Mouse (Mus musculus) midbrain, embryonic 13.5 days (tissue): ENCODE results near the gene Triobp. TPM values are rescaled to one million over a fixed set of nuclear protein-coding genes. Genes with fewer than 3 reads are reported as not detected.

Experiments
- ATAC-seq: fragments of 200-750 bp; cut with Nextera tagmentation; 2 replicates; pipeline ENCODE4 v1.8.0; 2017; ENCODE audit warnings: mild to moderate bottlenecking, moderate TSS enrichment, moderate library complexity
- H3K27ac ChIP-seq: fragments of 300-500 bp; sonication (generic); 2 replicates; pipeline ENCODE4 v1.5.1; 2015; ENCODE audit warnings: inconsistent platforms, mild to moderate bottlenecking, moderate library complexity
- H3K27me3 ChIP-seq: fragments of 300-500 bp; sonication (generic); 2 replicates; pipeline ENCODE4 v1.6.1; 2015; ENCODE audit warnings: mild to moderate bottlenecking, inconsistent platforms
- H3K36me3 ChIP-seq: fragments of 300-500 bp; sonication (generic); 2 replicates; pipeline ENCODE4 v1.6.1; 2015; ENCODE audit warnings: mild to moderate bottlenecking, inconsistent platforms
- H3K4me1 ChIP-seq: fragments of 300-500 bp; sonication (generic); replicated peaks from 2 replicates; pipeline ENCODE4 v1.6.1; 2015; ENCODE audit warnings: inconsistent platforms
- H3K4me2 ChIP-seq: fragments of 300-500 bp; sonication (generic); replicated peaks from 2 replicates; pipeline ENCODE4 v1.6.1; 2015; ENCODE audit warnings: moderate library complexity, mild to moderate bottlenecking, inconsistent platforms
- H3K4me3 ChIP-seq: fragments of 300-500 bp; sonication (generic); replicated peaks from 2 replicates; pipeline ENCODE4 v1.5.1; 2015; ENCODE audit warnings: mild to moderate bottlenecking, inconsistent platforms
- H3K9ac ChIP-seq: fragments of 300-500 bp; sonication (generic); replicated peaks from 2 replicates; pipeline ENCODE4 v1.6.1; 2015; ENCODE audit warnings: mild to moderate bottlenecking, inconsistent platforms
- H3K9me3 ChIP-seq: fragments of 300-500 bp; sonication (generic); 2 replicates; pipeline ENCODE4 v1.6.1; 2016; ENCODE audit warnings: mild to moderate bottlenecking, inconsistent platforms
- WGBS: fragments of 180-500 bp; shearing (Covaris S2); methylation state at CpG from one replicate; pipeline ENCODE4 v1.1.7; 2015; 5-methylcytosine and 5-hydroxymethylcytosine counted together
- polyA plus RNA-seq: library from polyadenylated mRNA; unstranded; fragments of >200 nt; fragmentation: Nextera tagmentation; extraction: Ambion mirVana; gene quantifications from 2 replicates; pipeline ENCODE4 v1.2.1, GENCODE M21; 2015

Gene Triobp
- polyA plus RNA-seq, 1 experiment from 2014 or later = 42.6 TPM

GRCm38 (mm10) chr15:78914091-78914822 lies 33.3 kb upstream of the Triobp start:
- Histone ChIP-seq H3K9ac (peak overlapping the region; percentile 87), H3K4me1 (peaks cover 38% of the 10 kb centered on the region), H3K4me3 (peak overlapping the region; percentile 65), H3K9me3 (no peaks in the 10 kb centered on the region), H3K27ac (peak overlapping the region; percentile 97), H3K27me3 (no peaks in the 10 kb centered on the region), H3K4me2 (peak overlapping the region; percentile 89), H3K36me3 (peaks cover 13% of the 10 kb centered on the region)
- WGBS = under 1% methylated on average over 76 of the region's 87 CpGs
- peak; percentile 74 for ATAC-seq

- WGBS = 45% methylated on average over 8 of the region's 8 CpGs
- peak overlapping the region; percentile 87 for H3K9ac ChIP-seq
- peaks cover 21% of the 10 kb centered on the region for H3K36me3 ChIP-seq
- peak overlapping the region; percentile 65 for H3K4me3 ChIP-seq
- H3K27me3 ChIP-seq = no peaks in the 10 kb centered on the region
- 0 out of 2 replicates have a peak overlapping the region, but pooled peaks have one; percentile 97 for H3K27ac ChIP-seq
- H3K9me3 ChIP-seq = no peaks in the 10 kb centered on the region
- H3K4me1 ChIP-seq = peaks cover 38% of the 10 kb centered on the region
- ATAC-seq = no peak
- H3K4me2 ChIP-seq = peak overlapping the region; percentile 89
These were observed 32.5 kb upstream of the Triobp start for GRCm38 (mm10) chr15:78914823-78915659.

DNA sequence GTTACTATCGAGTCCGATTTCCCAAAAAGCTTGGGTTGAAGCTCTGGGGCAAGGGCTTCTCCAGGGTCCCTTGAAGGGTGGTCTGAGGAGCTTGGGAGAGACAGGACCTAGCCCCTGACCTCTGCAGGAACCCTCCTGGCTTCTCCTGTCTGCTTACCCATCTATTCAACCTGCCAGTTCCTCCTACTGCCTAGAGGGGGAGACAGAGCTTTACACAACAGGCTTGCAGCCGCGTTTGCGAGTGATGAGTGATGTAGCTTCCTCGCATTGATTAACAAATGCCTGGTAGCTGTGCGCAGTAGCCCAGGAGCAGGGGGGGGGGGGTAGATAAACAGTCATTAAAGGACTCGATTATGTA lies 31.9 kb upstream of the Triobp start:
- peaks cover 22% of the 10 kb centered on the region for H3K36me3 ChIP-seq
- H3K4me3 ChIP-seq = peak overlapping the region; percentile 65
- H3K27ac ChIP-seq = peak overlapping the region; percentile 66; the same call in 1 of the 2 replicates
- peaks cover 38% of the 10 kb centered on the region for H3K4me1 ChIP-seq
- H3K27me3 ChIP-seq = no peaks in the 10 kb centered on the region
- WGBS = 3% methylated on average over 8 of the region's 8 CpGs
- peak overlapping the region; percentile 89 for H3K4me2 ChIP-seq
- ATAC-seq = peak; percentile 12; the same call in 1 of the 2 replicates
- H3K9me3 ChIP-seq = no peaks in the 10 kb centered on the region
- peak overlapping the region; percentile 87 for H3K9ac ChIP-seq

DNA sequence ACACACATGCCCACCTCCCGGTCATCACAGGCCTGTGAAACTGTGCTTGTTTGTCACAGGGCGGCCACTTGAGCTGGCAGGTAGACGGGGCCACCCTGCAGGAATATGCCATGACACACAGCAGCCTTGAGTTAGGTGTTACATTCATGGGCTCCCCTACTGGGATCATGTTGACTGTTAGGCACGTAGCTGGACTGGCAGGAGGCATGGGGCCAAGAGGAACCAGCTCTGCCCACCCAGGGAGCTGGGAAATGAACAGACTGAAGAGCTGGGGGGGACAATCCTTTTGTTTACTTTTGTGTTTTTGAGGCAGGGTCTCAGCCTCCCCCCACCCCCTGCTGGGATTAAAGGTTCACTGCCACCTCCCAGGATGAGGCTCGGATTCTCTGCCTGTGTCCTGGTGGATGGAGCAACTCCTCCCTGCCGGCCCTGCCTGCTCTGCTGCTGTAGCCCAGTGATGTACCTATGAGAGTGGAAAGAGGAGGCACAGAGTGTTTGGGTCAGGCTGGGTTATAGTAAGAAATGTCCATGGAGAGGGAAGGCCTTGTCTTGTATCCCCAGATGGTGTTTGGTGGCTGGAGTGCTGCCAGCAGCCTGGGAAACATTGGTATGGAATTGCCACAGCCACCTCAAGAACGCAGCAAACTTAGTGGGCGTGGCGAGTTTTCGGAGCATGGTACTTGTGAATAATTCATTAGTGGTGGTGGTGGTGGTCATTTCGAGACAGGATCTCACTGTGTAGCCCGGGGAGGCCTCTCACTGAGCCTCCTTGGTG lies 31.3 kb upstream of the Triobp start:
- Histone ChIP-seq H3K27me3 (no peaks in the 10 kb centered on the region), H3K36me3 (peaks cover 22% of the 10 kb centered on the region), H3K27ac (peak overlapping the region; percentile 66), H3K4me3 (peak overlapping the region; percentile 65), H3K4me2 (peak overlapping the region; percentile 89), H3K4me1 (peaks cover 38% of the 10 kb centered on the region), H3K9ac (peak overlapping the region; percentile 63), H3K9me3 (no peaks in the 10 kb centered on the region)
- WGBS = 37% methylated on average over 12 of the region's 12 CpGs
- ATAC-seq = peak; percentile 10; the same call in 1 of the 2 replicates

DNA sequence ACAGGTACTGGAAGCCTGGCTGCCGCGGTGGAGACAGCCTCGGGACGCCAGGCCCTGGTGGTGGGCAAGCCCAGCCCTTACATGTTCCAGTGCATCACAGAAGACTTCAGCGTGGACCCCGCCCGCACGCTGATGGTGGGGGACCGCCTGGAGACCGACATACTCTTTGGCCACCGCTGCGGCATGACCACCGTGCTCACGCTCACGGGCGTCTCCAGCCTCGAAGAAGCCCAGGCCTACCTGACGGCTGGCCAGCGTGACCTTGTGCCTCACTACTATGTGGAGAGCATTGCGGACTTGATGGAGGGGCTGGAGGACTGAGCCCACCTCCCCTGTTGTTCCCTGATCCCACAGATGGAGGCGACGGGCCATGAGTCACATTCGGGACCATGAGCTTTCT lies 29.4 kb upstream of the Triobp start:
- ATAC-seq = no peak
- Histone ChIP-seq H3K4me2 (no peak overlapping the region), H3K36me3 (peaks cover 22% of the 10 kb centered on the region), H3K9me3 (no peaks in the 10 kb centered on the region), H3K9ac (no peak overlapping the region), H3K27me3 (no peaks in the 10 kb centered on the region), H3K27ac (no peak overlapping the region), H3K4me1 (peaks cover 32% of the 10 kb centered on the region), H3K4me3 (no peak overlapping the region)
- WGBS = 95% methylated on average over 23 of the region's 23 CpGs

GRCm38 (mm10) chr15:78919914-78920313 lies 27.6 kb upstream of the Triobp start:
- Histone ChIP-seq H3K4me2 (no peak overlapping the region), H3K4me1 (peaks cover 23% of the 10 kb centered on the region), H3K27ac (no peak overlapping the region), H3K36me3 (peaks cover 22% of the 10 kb centered on the region), H3K4me3 (no peak overlapping the region), H3K9ac (no peak overlapping the region), H3K9me3 (no peaks in the 10 kb centered on the region), H3K27me3 (no peaks in the 10 kb centered on the region; the same call in 1 of the 2 replicates)
- 82% methylated on average over 12 of the region's 12 CpGs for WGBS
- no peak for ATAC-seq

DNA sequence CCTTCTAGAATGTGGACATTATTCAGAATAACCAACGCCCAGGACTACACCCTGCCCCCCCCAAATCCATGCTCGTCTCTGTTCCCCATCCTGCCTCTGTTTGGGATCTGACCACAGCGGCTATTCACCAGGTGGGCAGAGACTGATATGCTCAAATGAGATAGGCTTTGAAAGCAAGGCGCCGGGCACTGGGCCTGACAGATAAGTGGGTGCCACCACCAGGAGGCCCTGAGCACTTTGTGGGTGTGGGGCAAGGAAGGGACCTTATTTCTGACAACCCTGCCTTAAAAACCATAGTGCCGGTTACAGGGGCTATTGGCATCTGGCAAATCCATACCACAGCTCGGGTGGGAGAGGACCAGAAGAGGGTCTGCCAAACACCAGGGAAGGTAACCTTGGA lies 24.8 kb upstream of the Triobp start:
- Histone ChIP-seq H3K9ac (no peak overlapping the region), H3K4me3 (no peak overlapping the region), H3K4me2 (no peak overlapping the region), H3K4me1 (peaks cover 24% of the 10 kb centered on the region), H3K36me3 (peaks cover 19% of the 10 kb centered on the region), H3K27me3 (peaks cover 14% of the 10 kb centered on the region), H3K9me3 (no peaks in the 10 kb centered on the region), H3K27ac (no peak overlapping the region)
- WGBS = 88% methylated on average over 7 of the region's 7 CpGs
- ATAC-seq = no peak

GRCm38 (mm10) chr15:78923585-78923984 lies 23.9 kb upstream of the Triobp start:
- no peak for ATAC-seq
- H3K4me3 ChIP-seq = no peak overlapping the region
- H3K27me3 ChIP-seq = peaks cover 17% of the 10 kb centered on the region
- H3K4me2 ChIP-seq = no peak overlapping the region
- H3K4me1 ChIP-seq = peaks cover 32% of the 10 kb centered on the region
- H3K36me3 ChIP-seq = peaks cover 13% of the 10 kb centered on the region
- WGBS = 80% methylated on average over 6 of the region's 6 CpGs
- H3K27ac ChIP-seq = no peak overlapping the region
- H3K9ac ChIP-seq = no peak overlapping the region; the same call in 1 of the 2 replicates
- no peaks in the 10 kb centered on the region for H3K9me3 ChIP-seq

- Histone ChIP-seq H3K36me3 (no peaks in the 10 kb centered on the region), H3K9me3 (no peaks in the 10 kb centered on the region), H3K4me2 (no peak overlapping the region), H3K4me1 (peaks cover 32% of the 10 kb centered on the region), H3K9ac (no peak overlapping the region), H3K4me3 (no peak overlapping the region), H3K27ac (no peak overlapping the region), H3K27me3 (peaks cover 17% of the 10 kb centered on the region)
- no peak for ATAC-seq
- WGBS = 40% methylated on average over 8 of the region's 8 CpGs
These were observed 22.4 kb upstream of the Triobp start for GRCm38 (mm10) chr15:78925129-78925528.

DNA sequence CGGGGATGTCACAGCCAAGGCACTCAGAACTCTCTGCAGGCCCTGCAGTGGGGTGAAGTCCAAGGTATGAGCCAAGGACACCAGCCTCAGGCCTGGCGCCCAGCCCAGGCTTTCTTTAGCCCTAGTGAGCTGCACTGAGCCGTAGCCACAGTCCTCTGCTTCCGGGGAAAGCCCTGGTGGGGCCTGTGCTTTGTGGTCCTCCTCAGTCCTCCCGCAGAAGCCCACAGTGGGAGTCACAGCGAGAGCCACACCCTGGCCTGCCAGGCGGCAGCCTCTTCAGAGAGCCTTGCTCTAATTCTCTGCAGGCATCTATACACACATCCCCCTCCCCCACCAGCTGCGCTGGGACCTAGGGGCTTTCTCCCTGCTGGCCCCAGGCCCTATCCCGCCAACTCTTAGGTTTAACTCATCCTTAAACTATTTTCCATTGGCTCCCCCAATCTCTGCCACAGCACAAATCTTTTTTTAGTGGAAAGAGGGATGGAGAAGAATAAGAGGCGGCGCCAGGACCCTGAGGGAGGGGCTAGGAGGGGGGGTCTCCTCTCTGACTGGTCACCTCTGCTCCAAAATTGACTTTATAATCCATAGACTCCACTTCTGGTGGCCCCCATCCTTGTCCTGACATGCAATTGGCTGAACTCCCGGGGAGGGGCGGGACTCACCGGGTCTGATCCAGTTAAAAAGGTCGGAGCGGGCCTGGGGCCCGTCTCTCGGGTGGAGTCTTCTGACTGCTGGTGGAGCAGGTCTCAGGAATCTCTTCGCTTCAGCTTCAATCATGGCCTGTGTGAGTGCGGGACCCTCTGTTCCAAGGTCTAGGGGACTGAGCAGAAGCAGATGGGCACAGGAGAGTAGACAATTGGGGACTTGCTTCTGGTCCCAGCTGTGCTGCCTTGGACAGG lies 21.3 kb upstream of the Triobp start, which contains the start of gene Lgals1:
Lgals1 (plus strand) TSS at position 705 of the 899 bp plus-strand sequence.
- Histone ChIP-seq H3K27ac (peak within 1 kb of the TSS; percentile 17; the same call in 1 of the 2 replicates), H3K4me3 (peak within 1 kb of the TSS; percentile 27; the same call in 1 of the 2 replicates), H3K4me1 (peaks cover 32% of the 10 kb centered on the region), H3K4me2 (peak within 1 kb of the TSS; percentile 59), H3K27me3 (peaks cover 17% of the 10 kb centered on the region), H3K36me3 (no peaks in the 10 kb centered on the region), H3K9ac (0 out of 2 replicates have a peak within 1 kb of the TSS, but pooled peaks have one; percentile 54), H3K9me3 (no peaks in the 10 kb centered on the region)
- ATAC-seq = peak; percentile 53
- 7% methylated on average over 20 of the region's 20 CpGs for WGBS
